Mouse (Mus musculus) c-Kit-positive CD71-negative TER-119-negative erythroid progenitor cells, embryonic 14.5 days (primary cell): Measurements from ENCODE around the gene Abcb6.

ENCODE experiments used
- DNase-seq: peaks from one replicate; pipeline ENCODE4 v3.0.0-alpha.2; 2013; ENCODE audit warnings: low read depth

The Abcb6 gene

GRCm38 (mm10) chr1:75180105-75180590 is at the start of gene Abcb6:
Gene Abcb6, minus strand, starts transcription at chr1:75180392.
- peak; percentile 85 for DNase-seq

- no peak for DNase-seq
Observed at GRCm38 (mm10) chr1:75229158-75229557, 49.0 kb upstream of the Abcb6 start.

GRCm38 (mm10) chr1:75227653-75228052 is 47.5 kb upstream of the Abcb6 start:
- no peak for DNase-seq

- DNase-seq: no peak
Observed at GRCm38 (mm10) chr1:75226138-75226537, 45.9 kb upstream of the Abcb6 start.

- DNase-seq: no peak
Observed at GRCm38 (mm10) chr1:75225473-75225872, 45.3 kb upstream of the Abcb6 start.

GRCm38 (mm10) chr1:75223532-75223931 is 43.3 kb upstream of the Abcb6 start:
- DNase-seq: no peak

- no peak for DNase-seq
Observed at GRCm38 (mm10) chr1:75222926-75223325, 42.7 kb upstream of the Abcb6 start.

GRCm38 (mm10) chr1:75221538-75221937 is 41.3 kb upstream of the Abcb6 start:
- no peak for DNase-seq

GRCm38 (mm10) chr1:75219531-75219930 is 39.3 kb upstream of the Abcb6 start, which contains the start of gene Tuba4a:
Gene Tuba4a, minus strand, starts transcription at chr1:75219865.
- no peak for DNase-seq

GRCm38 (mm10) chr1:75219078-75219477 is 38.9 kb upstream of the Abcb6 start:
- peak; percentile 91 for DNase-seq

- no peak for DNase-seq
Observed at GRCm38 (mm10) chr1:75218227-75219001, 38.2 kb upstream of the Abcb6 start.

- DNase-seq: no peak
Observed at GRCm38 (mm10) chr1:75217893-75218226, 37.7 kb upstream of the Abcb6 start.

GRCm38 (mm10) chr1:75216797-75217585 is 36.8 kb upstream of the Abcb6 start:
- no peak for DNase-seq

GRCm38 (mm10) chr1:75215785-75216184 is 35.6 kb upstream of the Abcb6 start:
- no peak for DNase-seq

- no peak for DNase-seq
Observed at GRCm38 (mm10) chr1:75214886-75215285, 34.7 kb upstream of the Abcb6 start.

- no peak for DNase-seq
Observed at GRCm38 (mm10) chr1:75214442-75214841, 34.2 kb upstream of the Abcb6 start.

- no peak for DNase-seq
Observed at GRCm38 (mm10) chr1:75213096-75213495, 32.9 kb upstream of the Abcb6 start.

GRCm38 (mm10) chr1:75212542-75212941 is 32.4 kb upstream of the Abcb6 start:
- no peak for DNase-seq

- DNase-seq: no peak
Observed at GRCm38 (mm10) chr1:75211141-75211708, 31.0 kb upstream of the Abcb6 start.

GRCm38 (mm10) chr1:75210136-75211087 is 30.2 kb upstream of the Abcb6 start, which contains the start of the genes Glb1l and Stk16:
Gene Glb1l, minus strand, starts transcription at chr1:75210813.
Gene Stk16, plus strand, starts transcription at chr1:75210838.
- peak; percentile 95 for DNase-seq

- no peak for DNase-seq
Observed at GRCm38 (mm10) chr1:75208967-75209678, 28.9 kb upstream of the Abcb6 start.
